Mouse (Mus musculus): ENCODE results near the gene Krba1.

Gene Krba1

GRCm38 (mm10) chr6:48395105-48396007, at the start of gene Krba1:
Krba1 (plus strand) TSS chr6:48395586.
- DNase-seq: peak; percentile 87 to 92

DNA sequence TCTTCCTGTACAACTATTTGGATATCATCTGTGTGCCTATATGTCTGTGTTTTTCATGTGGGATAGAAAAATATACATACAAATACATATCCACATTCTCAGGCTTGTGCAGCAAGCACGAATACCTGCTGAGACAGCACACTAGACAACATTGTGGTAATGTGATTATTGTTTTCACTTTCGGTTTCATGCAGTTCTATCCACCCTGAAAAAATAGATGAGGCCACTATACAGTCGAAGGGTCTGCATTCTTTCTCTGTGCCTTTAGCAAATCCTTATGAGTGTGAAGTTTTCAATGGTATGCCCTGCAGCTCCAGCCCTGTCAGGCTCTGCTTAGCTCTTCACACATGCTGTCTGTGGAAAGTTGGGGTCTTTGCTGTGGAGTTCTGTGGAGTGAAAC, 36.5 kb upstream of the Krba1 start:
- no peak for DNase-seq

DNA sequence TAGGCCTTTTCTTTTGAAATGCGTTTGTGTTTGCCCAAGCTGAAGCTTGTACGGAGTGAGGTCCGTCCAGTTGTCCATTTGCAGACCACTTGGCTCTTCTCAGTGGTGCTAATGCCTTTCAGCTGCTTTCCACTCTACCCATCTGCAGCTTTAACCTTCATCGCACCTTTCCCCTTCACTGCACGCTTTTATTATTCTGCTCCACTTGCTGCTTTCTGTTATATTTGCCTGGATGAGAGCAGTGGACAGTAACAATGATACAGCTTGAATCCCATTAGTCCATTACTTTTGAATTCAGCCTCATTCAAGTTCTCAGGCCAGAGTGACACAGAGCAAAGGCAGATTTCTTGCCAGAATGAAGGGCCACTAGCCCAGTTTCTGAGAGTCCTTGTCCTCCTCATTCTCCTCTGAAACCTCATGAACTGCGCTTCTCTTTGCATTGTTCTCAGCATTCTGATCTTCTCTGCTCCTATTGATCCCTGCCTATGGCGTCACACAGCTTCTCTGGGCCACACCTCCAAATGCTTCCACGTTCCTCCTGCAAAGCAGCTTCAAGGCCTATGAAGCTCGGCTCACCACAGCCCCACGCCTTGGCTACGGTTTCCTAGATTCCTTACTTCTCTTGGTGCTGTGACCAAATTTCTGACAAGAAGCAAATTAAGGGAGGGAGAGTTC, 28.9 kb upstream of the Krba1 start:
- DNase-seq: no peak

- no peak for DNase-seq
Measured at GRCm38 (mm10) chr6:48388221-48388620, 7.2 kb upstream of the Krba1 start.

GRCm38 (mm10) chr6:48393811-48394210, 1.6 kb upstream of the Krba1 start:
- DNase-seq: no peak

GRCm38 (mm10) chr6:48396008-48396595, 716 bp downstream of the Krba1 start:
- DNase-seq: no peak

DNA sequence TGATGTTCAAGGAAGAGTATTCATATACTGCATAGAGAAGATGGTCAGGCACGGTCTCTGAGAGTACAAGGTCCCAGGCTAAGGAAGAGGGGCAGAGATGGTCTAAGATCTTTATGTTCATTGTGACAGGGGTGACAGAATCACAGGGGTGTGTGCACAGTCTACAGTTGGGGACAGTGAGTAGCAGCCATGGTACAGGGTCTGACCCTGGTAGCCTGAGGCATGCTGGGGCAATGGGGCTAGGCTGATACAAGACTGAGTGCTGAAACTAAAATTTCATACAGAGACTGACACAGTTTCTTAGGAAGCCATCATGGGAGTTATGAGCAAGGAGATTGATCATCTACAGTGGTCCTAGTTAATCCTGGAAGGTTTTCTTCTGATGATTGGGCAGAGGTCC, 1.3 kb downstream of the Krba1 start:
- DNase-seq: no peak

DNA sequence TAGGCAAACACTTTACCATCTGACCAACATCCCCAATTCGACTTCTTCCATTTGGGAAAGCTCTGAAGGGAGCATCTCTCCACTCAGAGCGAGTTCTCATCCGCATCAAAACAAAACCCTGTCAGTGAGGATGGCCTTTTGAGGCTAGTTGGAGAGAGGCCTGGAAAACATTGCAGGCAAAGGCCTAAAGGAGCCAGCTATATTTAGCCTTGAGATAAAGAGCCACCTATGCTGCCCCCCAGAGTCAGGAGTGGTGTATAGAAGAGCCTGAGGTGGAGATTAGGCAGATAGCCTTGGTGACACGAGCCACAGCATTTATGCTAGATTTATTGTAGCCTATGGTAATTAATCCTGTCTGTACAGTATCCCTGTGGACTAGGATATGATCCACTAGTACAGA, 1.9 kb downstream of the Krba1 start:
- no peak for DNase-seq

GRCm38 (mm10) chr6:48399906-48400305, 4.5 kb downstream of the Krba1 start:
- DNase-seq: no peak

DNA sequence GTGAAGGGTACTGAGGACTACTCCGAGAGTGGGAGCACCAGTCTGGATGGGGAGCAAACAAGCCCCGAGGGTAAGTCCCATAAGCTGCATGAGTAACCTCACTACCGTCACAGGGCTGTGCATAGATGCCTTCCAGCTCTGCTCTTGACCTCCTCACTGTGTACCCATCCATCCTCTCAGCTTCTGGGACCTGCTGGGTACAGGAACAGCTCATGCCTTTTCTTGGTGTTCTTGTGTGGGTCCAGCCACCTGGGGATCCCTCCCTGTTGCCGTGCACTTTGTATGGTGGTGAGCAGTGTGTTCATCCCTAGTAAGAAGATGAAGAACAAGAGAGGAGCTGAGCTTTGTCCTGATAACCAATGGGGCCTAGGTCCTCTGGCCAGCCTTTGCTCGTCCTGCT, 8.7 kb downstream of the Krba1 start:
- no peak for DNase-seq

DNA sequence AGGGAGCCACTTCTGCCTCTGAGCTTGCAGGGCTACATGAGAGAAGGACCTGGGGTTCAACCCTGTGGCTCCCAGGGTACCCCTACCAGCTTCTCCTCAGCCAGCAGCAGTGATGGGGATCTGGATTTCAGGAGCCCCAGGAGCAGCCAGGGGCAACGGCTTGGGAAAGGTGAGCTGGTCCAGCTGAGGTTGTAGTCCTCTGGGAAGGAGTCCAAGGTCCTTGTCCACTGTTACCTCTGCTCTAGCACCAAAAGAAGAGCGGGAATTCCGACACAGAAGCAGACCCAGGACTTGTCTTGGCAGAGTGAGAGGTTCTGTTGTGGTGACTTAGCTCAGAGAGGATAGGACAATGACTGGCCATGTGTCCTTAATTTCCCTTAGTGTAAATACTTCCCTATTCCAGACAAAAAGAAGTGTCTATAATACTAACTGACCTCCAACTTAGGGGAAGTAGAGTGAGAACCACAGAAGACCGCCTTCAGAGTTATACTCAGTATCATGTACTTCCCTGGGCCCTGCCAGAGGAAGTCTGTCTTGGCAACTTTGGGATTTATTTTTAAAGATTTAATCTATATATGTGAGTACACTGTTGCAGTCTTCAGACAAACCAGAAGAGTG, 14.4 kb downstream of the Krba1 start:
- no peak for DNase-seq

- DNase-seq: no peak
Measured at GRCm38 (mm10) chr6:48410551-48410950, 15.2 kb downstream of the Krba1 start.

DNA sequence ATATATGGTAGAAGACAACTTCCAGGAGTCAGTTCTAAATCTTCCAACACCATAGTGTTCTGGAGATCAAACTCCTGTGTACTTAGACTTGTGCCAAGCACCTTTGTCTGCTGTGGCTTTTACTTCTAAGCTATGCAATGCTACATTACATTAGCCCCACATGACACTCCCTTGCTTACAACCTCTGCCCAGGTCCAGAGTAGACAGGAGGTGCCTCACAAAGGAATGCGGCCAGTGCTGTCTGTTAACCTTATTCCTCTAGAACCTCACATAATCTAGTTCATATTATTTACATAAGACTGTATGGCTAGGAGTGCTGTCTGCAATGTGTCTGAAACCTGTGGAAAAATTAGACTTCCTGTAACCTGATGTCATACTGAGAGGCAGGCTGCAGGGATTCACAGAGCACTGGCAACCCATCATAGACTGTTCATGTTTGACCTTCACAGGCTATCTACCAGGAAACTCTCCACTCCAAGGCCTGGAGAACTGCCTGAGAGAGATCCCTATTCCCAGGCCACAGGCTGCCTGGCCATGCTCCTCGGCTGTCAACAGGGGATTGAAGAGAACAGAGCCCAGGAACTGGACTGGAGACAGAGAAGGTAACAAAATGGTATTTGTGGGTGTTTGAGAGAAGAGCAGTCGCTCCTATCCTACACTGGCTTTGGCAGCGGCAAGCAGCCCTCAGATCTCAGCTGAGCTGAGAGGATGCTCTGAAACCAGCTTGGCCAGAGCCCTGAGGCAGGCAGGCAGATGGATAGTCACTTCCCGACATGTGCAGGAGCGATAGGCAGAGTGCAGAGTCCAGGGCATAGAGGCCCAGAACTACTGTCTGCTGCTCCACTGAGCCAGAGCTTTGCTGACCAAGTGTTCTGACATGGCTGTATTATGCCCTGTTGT, 16.1 kb downstream of the Krba1 start:
- no peak for DNase-seq

DNA sequence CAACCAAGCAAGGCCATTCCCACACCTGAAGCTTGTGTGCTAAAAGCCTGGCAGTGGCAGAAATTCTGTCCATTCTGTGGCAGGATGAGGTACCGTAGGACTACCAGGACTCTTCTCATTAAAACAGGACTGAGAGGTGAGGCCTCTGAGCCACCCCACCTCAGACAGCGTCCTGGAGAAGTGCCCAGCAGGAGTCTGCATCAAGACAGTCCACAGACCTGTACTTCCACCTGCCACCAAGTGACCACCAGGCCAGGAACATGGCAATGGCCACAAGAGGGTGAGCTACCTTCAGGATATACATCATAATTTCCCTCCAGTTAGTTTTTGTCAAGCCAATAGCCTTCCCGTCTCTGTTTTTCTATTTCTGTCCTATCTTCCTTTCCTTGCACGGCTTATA, 16.8 kb downstream of the Krba1 start:
- DNase-seq: no peak

DNA sequence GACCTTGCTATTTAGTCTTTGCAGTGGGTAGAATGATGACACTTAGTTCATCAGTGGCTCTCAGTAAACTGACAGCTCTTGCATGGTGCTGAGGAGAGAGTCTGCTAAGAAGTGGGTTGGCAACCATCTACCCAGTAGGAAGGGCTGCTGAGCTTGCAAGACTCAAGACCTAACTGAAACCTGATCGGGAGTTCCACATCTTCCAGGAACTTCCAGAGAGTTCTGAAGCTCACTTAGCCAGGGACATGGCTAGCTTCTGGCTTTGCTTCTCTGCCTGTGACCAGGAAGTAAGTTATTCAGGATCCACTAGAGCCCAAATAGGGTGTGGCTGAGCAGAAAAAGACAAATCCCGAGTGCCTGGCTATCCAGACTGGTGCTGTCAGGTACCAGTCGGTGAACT, 17.3 kb downstream of the Krba1 start:
- no peak for DNase-seq

DNA sequence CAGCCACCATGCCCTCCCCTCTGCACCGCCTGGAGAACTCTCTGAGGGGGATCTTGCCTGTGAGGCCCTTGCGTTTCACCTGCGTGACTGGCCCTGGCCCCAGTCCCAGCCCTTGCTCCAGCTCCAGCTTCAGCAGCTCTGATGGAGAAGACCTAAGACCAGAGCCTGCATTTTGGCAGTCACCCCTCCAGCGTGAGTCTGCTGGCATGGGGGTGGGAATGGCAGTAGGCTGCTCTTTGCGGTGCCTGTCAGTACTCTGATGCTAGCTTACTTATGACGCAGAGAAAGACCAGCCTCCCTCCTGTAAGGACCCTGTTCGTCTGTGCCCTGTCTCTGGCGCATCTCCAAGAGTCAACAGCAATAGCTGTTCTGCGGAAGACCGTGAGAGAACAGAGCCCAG, 17.7 kb downstream of the Krba1 start:
- DNase-seq: no peak

- DNase-seq: no peak
Measured at GRCm38 (mm10) chr6:48414886-48415285, 19.5 kb downstream of the Krba1 start.

DNA sequence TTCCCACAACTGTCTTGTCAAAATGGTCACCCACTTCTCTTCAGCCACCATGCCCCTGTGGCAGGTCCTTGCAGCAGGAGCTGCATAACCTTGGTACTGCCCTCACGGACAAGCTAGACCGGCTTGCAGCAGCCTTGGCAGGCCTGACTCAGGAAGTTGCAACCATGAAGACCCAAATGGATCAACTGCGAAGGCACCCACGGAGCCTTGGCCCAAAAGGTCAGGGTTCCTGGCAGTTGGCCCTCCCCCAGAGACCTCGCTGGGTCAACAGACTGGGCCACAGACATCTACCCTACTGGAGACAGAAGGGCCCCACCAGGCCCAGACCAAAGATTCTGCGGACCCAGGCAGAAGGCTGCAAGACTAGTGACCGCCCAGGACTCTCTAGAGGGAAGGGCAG, 20.2 kb downstream of the Krba1 start:
- no peak for DNase-seq

GRCm38 (mm10) chr6:48416486-48416885, 21.1 kb downstream of the Krba1 start:
- DNase-seq: no peak

GRCm38 (mm10) chr6:48420647-48421046, 25.3 kb downstream of the Krba1 start:
- DNase-seq: no peak

GRCm38 (mm10) chr6:48423336-48423735, 27.9 kb downstream of the Krba1 start:
- DNase-seq: no peak

DNA sequence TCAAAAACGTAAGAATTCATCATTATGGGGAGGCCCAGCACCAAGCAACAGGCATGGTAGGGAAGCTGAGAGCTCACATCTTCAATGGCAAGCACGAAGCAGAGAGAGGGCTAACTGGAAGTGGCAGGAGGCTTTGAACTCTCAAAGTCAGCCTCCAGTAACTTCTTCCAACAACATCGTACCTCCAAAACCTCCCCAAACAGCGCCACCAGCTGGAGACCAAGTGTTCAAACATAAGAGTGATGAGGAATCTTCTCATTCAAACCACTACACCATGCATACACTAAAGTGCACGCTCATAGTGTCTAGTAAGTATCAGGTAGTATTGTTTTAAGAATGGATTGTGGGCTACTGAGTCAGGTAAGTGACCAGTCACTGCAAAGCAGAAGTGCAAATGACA, 28.7 kb downstream of the Krba1 start:
- DNase-seq: no peak

Data from thymus, adult 18-20 months (tissue).